Mouse (Mus musculus) neutrophil, adult 83 days (primary cell): ENCODE results near the gene Gtsf2. TPM values are rescaled to one million over a fixed set of nuclear protein-coding genes. Genes with fewer than 3 reads are reported as not detected.

Source experiments
- total RNA-seq, 2 experiments: library from RNA; stranded (reverse); gene quantifications; one replicate each; pipeline ENCODE4 v1.2.4; 2023

Gene Gtsf2
- total RNA-seq: not detected

DNA sequence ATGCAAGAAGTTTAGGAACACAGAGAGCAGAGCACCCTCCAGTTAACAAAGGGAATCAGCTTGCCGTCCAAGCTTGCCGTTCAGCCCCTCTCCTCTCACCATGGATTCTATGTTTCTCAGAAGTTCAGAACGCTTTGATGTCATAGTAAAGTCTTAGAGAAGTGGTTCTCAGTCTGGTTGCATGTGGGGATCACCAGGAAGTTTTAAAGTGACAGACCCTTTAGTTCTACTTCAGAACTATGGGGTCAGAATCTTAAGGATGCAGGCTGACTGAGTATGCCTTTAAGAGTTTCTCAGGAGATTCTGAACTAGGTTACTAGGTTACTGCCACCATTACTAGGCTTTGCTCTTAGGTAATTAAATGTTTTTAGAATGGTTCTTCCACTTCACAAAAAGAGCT lies at the start of gene Gtsf2:
Gene Gtsf2, minus strand, starts transcription at position 101 of the 400 bp plus-strand sequence.

DNA sequence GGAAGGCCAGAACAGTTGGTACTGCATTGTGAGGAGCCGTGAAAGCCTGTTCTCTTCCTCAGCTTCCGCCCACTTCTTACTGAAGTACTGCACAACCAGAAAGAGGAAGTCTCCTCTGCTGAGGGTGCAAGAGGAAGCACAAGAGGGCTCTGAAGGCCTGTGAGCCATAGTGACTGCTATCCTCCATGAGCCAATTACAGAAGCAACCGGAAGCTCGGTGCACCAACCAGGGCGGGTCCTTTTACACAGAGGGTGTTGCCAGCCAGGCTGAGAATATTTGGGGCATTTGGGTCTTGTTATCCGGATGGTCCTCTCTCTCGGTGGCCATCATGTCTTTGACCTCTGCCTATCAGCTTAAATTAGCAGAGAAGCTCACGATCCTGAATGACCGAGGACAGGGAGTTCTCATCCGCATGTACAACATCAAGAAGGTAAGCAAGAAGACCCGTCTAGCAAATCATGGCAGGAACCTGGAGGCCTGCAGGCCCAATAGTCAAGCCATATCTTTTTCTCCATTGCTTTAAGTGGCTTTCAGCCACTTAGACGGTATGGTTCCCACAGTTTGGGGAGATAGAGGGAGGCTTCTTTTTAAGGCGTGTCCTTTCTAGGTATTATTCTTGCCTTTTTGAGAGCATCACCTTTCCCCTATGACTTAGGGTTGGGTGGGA lies 5.4 kb upstream of the Gtsf2 start, which contains the start of gene Nckap1l:
Gene Nckap1l, plus strand, starts transcription at position 244 of the 668 bp plus-strand sequence.

DNA sequence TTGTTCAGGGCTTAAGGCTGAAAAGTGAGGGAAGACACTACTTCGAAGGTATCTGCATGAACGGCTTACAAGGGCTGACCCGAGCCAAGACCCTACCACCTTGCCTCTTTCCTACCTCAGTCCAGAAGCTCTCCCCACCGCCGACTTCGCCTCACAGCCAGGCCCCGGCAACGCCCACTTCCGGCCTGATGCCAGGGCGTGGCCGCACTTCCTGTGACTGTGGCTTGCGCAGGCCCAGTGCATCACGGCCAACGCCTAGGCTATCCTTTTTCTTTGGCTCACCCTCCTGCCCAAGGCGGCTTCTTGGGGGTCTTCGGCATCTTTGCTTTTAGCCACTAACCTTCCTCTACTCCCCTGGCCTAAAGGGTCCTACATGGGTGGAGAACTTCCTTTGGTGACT lies 18.0 kb downstream of the Gtsf2 start, which contains the start of gene Gtsf1:
Gene Gtsf1, minus strand, starts transcription at position 230 of the 400 bp plus-strand sequence.

Other genes with a start within 250 kb of the Gtsf2 start
- gene Cbx5, start 208.7 kb downstream of the Gtsf2 start, total RNA-seq: 10 to 100 TPM; 48.0 to 52.3 TPM
- 100 to 1,000 TPM; 242 TPM for gene Hnrnpa1, start 208.0 kb downstream of the Gtsf2 start, total RNA-seq
- 100 to 1,000 TPM; 221 to 238 TPM for gene Nfe2, start 190.1 kb downstream of the Gtsf2 start, total RNA-seq
- 100 to 1,000 TPM; 110 to 114 TPM for gene Copz1, start 175.8 kb downstream of the Gtsf2 start, total RNA-seq
- 10 to 100 TPM; 19.3 to 19.9 TPM for gene Gpr84, start 137.9 kb downstream of the Gtsf2 start, total RNA-seq
- gene Zfp385a, start 108.4 kb downstream of the Gtsf2 start, total RNA-seq: 10 to 100 TPM; 28.0 to 33.3 TPM
- 10 to 100 TPM; 18.4 to 24.1 TPM for gene Itga5, start 81.7 kb downstream of the Gtsf2 start, total RNA-seq
- 1 to 10 TPM in 1 of 2 experiments, under 1 TPM in 1; 0.95 to 1.3 TPM for gene Gtsf1, start 18.0 kb downstream of the Gtsf2 start, total RNA-seq
- gene Nckap1l, start 5.3 kb upstream of the Gtsf2 start, total RNA-seq: 100 to 1,000 TPM; 274 to 296 TPM
- gene Pde1b, start 54.6 kb upstream of the Gtsf2 start, total RNA-seq: 10 to 100 TPM; 61.1 to 71.5 TPM
- not detected for gene Ppp1r1a, start 89.5 kb upstream of the Gtsf2 start, total RNA-seq
- gene Glycam1, start 116.6 kb upstream of the Gtsf2 start, total RNA-seq: not detected